Mouse (Mus musculus) megakaryocyte progenitor cell, adult 5-6 weeks (primary cell): ENCODE data around the gene Myo6. TPM values are rescaled to one million over a fixed set of nuclear protein-coding genes. Genes with fewer than 3 reads are reported as not detected.

Source experiments
- ATAC-seq: replicated peaks from 2 replicates; pipeline ENCODE4 v1.8.0; 2016; ENCODE audit warnings: mild to moderate bottlenecking, moderate TSS enrichment, inconsistent platforms; ENCODE audit not compliant: poor library complexity
- total RNA-seq, 2 experiments: library from RNA; stranded (forward) in 1 of 2; stranded (reverse) in 1 of 2; fragments of 157-497, 149-512 nt in 1 of 2; fragments of 200-1000 nt in 1 of 2; gene quantifications; 2 replicates each; pipeline versions ENCODE4 v1.2.3 to v1.2.4; 2015 to 2017

Gene Myo6
- total RNA-seq, 2 experiments from 2014 or later: 0.32 to 2.7 TPM

GRCm38 (mm10) chr9:80351678-80352331 lies 187.0 kb downstream of the Myo6 start:
- no peak for ATAC-seq

GRCm38 (mm10) chr9:80360063-80360462 lies 195.2 kb downstream of the Myo6 start:
- no peak; the same call in 1 of the 2 replicates for ATAC-seq

Other genes starting within 250 kb of the Myo6 start
- gene Filip1, start 152.2 kb upstream of the Myo6 start, total RNA-seq (2015): 0.66 and 1.3 TPM in 2 replicates
- gene Filip1, start 152.2 kb upstream of the Myo6 start, total RNA-seq (2017): 0.58 and 2.3 TPM in 2 replicates
- gene Senp6, start 98.1 kb upstream of the Myo6 start, total RNA-seq (2015): 164 and 192 TPM in 2 replicates
- 114 and 150 TPM in 2 replicates for gene Senp6, start 98.1 kb upstream of the Myo6 start, total RNA-seq (2017)